Mouse (Mus musculus) spleen, adult 2 months (tissue): ENCODE measurements at regions not wholly inside any gene's neighbourhood (a gene's known extent, or its start where the extent isn't known, plus 50 kb on each side); places are given as distances from the start of the nearest gene placed in this dataset.

Experiments used
- DNase-seq, 2 experiments: peaks; one replicate each; pipeline versions ENCODE4 v3.0.0 to v3.0.0-alpha.2; 2012 to 2021; ENCODE audit warnings: low spot score in 2 of 2, low read depth in 1 of 2
- H3K27ac ChIP-seq: fragments of 200-500 bp; 2 replicates; pipeline ENCODE4 v1.5.1; 2012; ENCODE audit warnings: low read length, inconsistent platforms; ENCODE audit not compliant: insufficient read depth
- H3K27me3 ChIP-seq: fragments of 200-500 bp; 2 replicates; pipeline ENCODE4 v1.6.1; 2012; ENCODE audit warnings: mild to moderate bottlenecking, moderate library complexity, low read length, inconsistent platforms; ENCODE audit not compliant: control insufficient read depth, insufficient read depth
- H3K36me3 ChIP-seq: fragments of 200-500 bp; 2 replicates; pipeline ENCODE4 v1.6.1; 2012; ENCODE audit warnings: mild to moderate bottlenecking, low read length, inconsistent platforms; ENCODE audit not compliant: control insufficient read depth, insufficient read depth
- H3K4me1 ChIP-seq: fragments of 200-500 bp; 2 replicates; pipeline ENCODE4 v1.6.1; 2011; ENCODE audit warnings: inconsistent platforms; ENCODE audit not compliant: control insufficient read depth, insufficient read depth, insufficient read length
- H3K4me3 ChIP-seq: fragments of 200-500 bp; 2 replicates; pipeline ENCODE4 v1.5.1; 2011; ENCODE audit warnings: mild to moderate bottlenecking, inconsistent platforms; ENCODE audit not compliant: insufficient read depth, insufficient read length; ENCODE audit errors: extremely low read depth
- CTCF ChIP-seq: fragments of 200-500 bp; IDR thresholded peaks from 2 replicates; pipeline ENCODE4 v1.5.1; 2011; ENCODE audit warnings: mild to moderate bottlenecking, inconsistent platforms; ENCODE audit not compliant: insufficient read depth, insufficient read length, insufficient replicate concordance; ENCODE audit errors: extremely low read depth
- POLR2A ChIP-seq: fragments of 200-500 bp; IDR thresholded peaks from 2 replicates; pipeline ENCODE4 v1.6.1; 2011; ENCODE audit warnings: low read depth, low read length, inconsistent platforms
- WGBS: fragments of 180-500 bp; shearing (Covaris S2); methylation state at CpG from one replicate; pipeline ENCODE4 v1.1.7; 2018; 5-methylcytosine and 5-hydroxymethylcytosine counted together

DNA sequence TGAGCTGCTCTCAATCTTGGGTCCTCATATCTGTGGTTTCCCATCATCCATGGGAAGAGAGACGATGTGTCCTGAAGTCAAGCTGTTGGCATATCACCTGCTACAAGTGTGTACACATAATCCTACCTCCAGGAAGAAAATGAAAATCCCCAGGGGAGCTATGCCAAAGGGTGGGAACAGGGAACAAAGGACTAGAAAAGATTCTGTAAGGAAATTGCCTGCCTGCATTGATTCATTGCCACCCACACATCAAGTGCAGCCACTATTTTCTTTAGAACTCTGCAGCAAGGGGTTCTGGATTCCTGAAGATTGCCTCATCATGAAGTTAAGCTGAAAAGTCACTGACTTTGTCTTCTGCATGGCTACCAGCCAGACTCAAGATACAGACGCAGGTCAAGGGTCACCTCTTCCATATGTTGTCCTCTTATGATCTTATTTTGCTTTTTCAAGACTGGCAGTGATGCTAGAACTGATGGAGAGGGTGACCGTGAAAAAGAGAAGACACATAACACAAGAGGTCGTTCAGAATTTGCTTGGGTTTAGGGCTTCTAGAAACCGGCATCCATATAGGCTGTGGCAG lies 251.6 kb upstream of the Foxq1 start:
- WGBS: 79% methylated on average over 5 of the region's 5 CpGs
- no peak for TF ChIP-seq POLR2A
- no peak for TF ChIP-seq CTCF
- Histone ChIP-seq H3K36me3 (no peaks in the 10 kb centered on the region), H3K27ac (no peak overlapping the region), H3K27me3 (no peaks in the 10 kb centered on the region), H3K4me1 (no peaks in the 10 kb centered on the region), H3K4me3 (no peak overlapping the region)
- no peak for DNase-seq

DNA sequence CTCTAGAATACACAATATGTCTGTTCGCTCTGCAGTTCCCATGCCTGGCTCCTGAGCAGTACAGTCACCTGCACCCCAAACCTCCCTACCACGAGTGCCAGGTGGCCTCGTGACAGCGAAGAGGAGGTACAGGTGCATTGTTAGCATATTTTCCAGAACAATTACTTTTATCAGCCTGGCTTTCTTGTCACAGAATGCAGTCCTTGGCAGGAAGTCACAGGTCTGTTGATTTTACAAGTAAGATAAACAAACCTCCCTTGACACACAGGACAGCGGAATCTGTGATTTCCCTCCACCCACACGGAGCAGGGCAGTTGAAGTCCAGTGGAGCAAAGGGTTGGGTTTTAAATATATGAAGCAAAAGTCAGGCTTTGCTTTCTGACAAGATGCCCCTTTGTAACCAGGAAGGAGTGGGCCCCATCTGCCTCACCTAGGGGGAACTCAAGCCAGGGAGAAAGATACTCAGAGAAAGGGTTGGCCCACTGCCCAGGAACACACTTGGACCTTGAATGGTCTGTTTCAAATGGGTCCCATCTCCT lies 246.8 kb upstream of the Foxq1 start:
- Histone ChIP-seq H3K4me1 (no peaks in the 10 kb centered on the region), H3K27ac (no peak overlapping the region), H3K36me3 (no peaks in the 10 kb centered on the region), H3K27me3 (no peaks in the 10 kb centered on the region), H3K4me3 (no peak overlapping the region)
- no peak for DNase-seq
- 75% methylated on average over 6 of the region's 6 CpGs for WGBS
- TF ChIP-seq POLR2A: no peak
- TF ChIP-seq CTCF: no peak

GRCm38 (mm10) chr13:31312772-31313171 lies 243.2 kb upstream of the Foxq1 start:
- Histone ChIP-seq H3K27me3 (no peaks in the 10 kb centered on the region), H3K36me3 (no peaks in the 10 kb centered on the region), H3K4me3 (no peak overlapping the region), H3K27ac (no peak overlapping the region), H3K4me1 (no peaks in the 10 kb centered on the region)
- TF ChIP-seq POLR2A (no peak), CTCF (no peak)
- DNase-seq: no peak
- 44% methylated on average over 7 of the region's 7 CpGs for WGBS

DNA sequence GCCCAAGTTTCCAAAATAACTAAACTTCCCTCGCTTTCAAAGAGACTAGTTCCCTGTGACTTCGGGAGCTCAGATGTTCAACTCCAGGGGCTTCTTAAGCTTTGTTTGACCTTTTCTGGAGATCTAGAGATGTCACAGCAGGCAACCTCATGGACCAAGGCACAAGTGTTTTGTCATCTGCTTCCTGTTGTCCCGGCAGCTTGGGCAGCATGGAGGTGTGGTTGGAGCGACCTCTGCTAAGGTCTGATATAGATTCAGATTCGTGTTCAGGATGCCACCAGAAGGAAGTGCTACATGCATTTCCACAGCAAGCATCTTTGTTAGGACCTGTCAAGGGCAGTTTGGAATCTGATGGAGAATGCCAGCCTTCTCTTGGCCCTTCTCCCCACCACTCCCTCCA lies 242.1 kb upstream of the Foxq1 start:
- Histone ChIP-seq H3K4me3 (no peak overlapping the region), H3K27ac (no peak overlapping the region), H3K4me1 (no peaks in the 10 kb centered on the region), H3K27me3 (no peaks in the 10 kb centered on the region; the same call in 1 of the 2 replicates), H3K36me3 (no peaks in the 10 kb centered on the region)
- TF ChIP-seq POLR2A: no peak
- TF ChIP-seq CTCF: no peak
- 31% methylated on average over 5 of the region's 5 CpGs for WGBS
- DNase-seq: no peak

DNA sequence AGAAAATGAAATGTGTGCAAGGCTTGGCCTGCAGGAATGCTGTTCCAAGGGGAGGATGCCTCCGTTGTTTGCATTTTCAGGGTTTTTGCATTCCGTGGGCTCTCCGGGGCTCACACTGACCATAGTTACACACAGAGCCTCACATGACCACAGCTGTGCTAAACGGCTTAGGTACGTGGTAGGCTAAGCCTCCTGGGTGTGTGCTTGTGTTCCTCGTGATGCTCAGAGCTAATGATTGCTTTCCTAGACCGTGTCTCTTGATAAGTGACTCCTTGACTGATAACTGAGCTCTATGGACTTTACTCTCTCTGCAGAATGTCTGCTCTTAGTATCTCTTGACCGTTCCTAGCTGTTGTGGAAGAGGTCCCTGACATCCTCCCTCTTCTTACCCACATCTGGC lies 238.9 kb upstream of the Foxq1 start:
- no peak overlapping the region for H3K27ac ChIP-seq
- H3K4me3 ChIP-seq: no peak overlapping the region
- DNase-seq: no peak
- H3K27me3 ChIP-seq: no peaks in the 10 kb centered on the region; the same call in 1 of the 2 replicates
- H3K36me3 ChIP-seq: no peaks in the 10 kb centered on the region
- TF ChIP-seq POLR2A: no peak
- TF ChIP-seq CTCF: no peak
- H3K4me1 ChIP-seq: no peaks in the 10 kb centered on the region
- WGBS: 94% methylated on average over 8 of the region's 8 CpGs

GRCm38 (mm10) chr13:31318008-31318407 lies 237.9 kb upstream of the Foxq1 start:
- 88% methylated on average over 2 of the region's 2 CpGs for WGBS
- H3K4me3 ChIP-seq: no peak overlapping the region
- H3K4me1 ChIP-seq: no peaks in the 10 kb centered on the region
- no peaks in the 10 kb centered on the region for H3K36me3 ChIP-seq
- no peak for DNase-seq
- no peak overlapping the region for H3K27ac ChIP-seq
- H3K27me3 ChIP-seq: no peaks in the 10 kb centered on the region; the same call in 1 of the 2 replicates
- TF ChIP-seq POLR2A (no peak), CTCF (no peak)

DNA sequence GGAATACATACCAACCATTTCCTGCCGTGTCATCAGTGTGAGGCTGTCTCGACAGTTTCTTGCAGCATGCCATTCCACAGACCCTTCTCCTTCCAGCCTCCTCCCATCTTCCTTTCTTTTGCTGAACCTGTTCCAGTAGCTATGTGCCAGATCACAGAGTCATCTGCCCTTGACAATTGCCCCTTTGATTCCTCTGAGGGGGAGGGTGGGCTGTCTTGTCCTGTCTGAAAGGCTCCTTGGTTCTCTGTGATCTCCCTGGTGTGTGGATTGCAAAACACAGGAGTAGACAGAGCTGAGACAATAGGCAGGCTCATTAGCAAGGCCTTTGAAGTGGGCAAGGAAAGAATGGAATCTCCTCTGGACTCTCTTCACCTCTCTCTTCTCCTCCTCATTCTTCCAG lies 234.5 kb upstream of the Foxq1 start:
- Histone ChIP-seq H3K27ac (no peak overlapping the region), H3K4me3 (no peak overlapping the region), H3K36me3 (no peaks in the 10 kb centered on the region), H3K27me3 (no peaks in the 10 kb centered on the region; the same call in 1 of the 2 replicates), H3K4me1 (no peaks in the 10 kb centered on the region)
- no peak for TF ChIP-seq CTCF
- TF ChIP-seq POLR2A: no peak
- no peak for DNase-seq
- WGBS: 84% methylated on average over 2 of the region's 2 CpGs
